Mouse (Mus musculus) MEL (cell line): ENCODE measurements around the gene Sla2. TPM values are rescaled to one million over a fixed set of nuclear protein-coding genes. Genes with fewer than 3 reads are reported as not detected.
"Not testable (repeated sequence)": the region's sequence is repeated elsewhere in the genome, so short reads cannot be mapped to it uniquely, and the experiment has no call there.

Experiments used
- DNase-seq: peaks from one replicate; pipeline ENCODE4 v3.0.0; 2011; ENCODE audit warnings: low read depth, low spot score
- H3K27ac ChIP-seq: 2 replicates; pipeline ENCODE4 v1.5.1; 2012; ENCODE audit warnings: low read depth, mild to moderate bottlenecking, control low read depth, low read length, moderate library complexity; ENCODE audit not compliant: control insufficient read depth
- H3K27me3 ChIP-seq, 2 experiments: fragments of 150-350 bp in 1 of 2; sonication (generic) in 1 of 2; 2 replicates each; pipeline ENCODE4 v1.6.1; 2012; ENCODE audit warnings: low read length in 2 of 2, mild to moderate bottlenecking in 2 of 2, improper control_type of control experiment in 1 of 2, moderate library complexity in 1 of 2; ENCODE audit not compliant: insufficient read depth in 2 of 2, control insufficient read depth in 1 of 2
- H3K36me3 ChIP-seq, 2 experiments: 2 replicates each; pipeline ENCODE4 v1.6.1; 2012 to 2014; ENCODE audit warnings: low read length in 2 of 2, improper control_type of control experiment in 1 of 2, inconsistent platforms in 1 of 2, mild to moderate bottlenecking in 1 of 2; ENCODE audit not compliant: insufficient read depth in 2 of 2, control insufficient read depth in 1 of 2
- H3K4me1 ChIP-seq, 2 experiments: fragments of 150-350 bp in 1 of 2; sonication (generic) in 1 of 2; 2 replicates each; pipeline ENCODE4 v1.6.1; 2012; ENCODE audit warnings: low read length in 2 of 2, improper control_type of control experiment in 1 of 2, mild to moderate bottlenecking in 1 of 2; ENCODE audit not compliant: insufficient read depth in 2 of 2, control insufficient read depth in 1 of 2
- H3K4me3 ChIP-seq, 2 experiments: fragments of 150-350 bp in 1 of 2; sonication (generic) in 1 of 2; 2 replicates each; pipeline ENCODE4 v1.5.1; 2012; ENCODE audit warnings: low read depth in 2 of 2, low read length in 2 of 2, mild to moderate bottlenecking in 2 of 2, moderate library complexity in 2 of 2, control low read depth in 1 of 2, improper control_type of control experiment in 1 of 2; ENCODE audit not compliant: control insufficient read depth in 1 of 2, insufficient read depth in 1 of 2
- H3K79me2 ChIP-seq: 2 replicates; pipeline ENCODE4 v1.6.1; 2012; ENCODE audit warnings: mild to moderate bottlenecking, low read length, moderate library complexity; ENCODE audit not compliant: control insufficient read depth, poor library complexity, insufficient read depth
- H3K9ac ChIP-seq: 2 replicates; pipeline ENCODE4 v1.6.1; 2012; ENCODE audit warnings: low read depth, mild to moderate bottlenecking, control low read depth, low read length, moderate library complexity; ENCODE audit not compliant: control insufficient read depth, poor library complexity, severe bottlenecking
- H3K9me3 ChIP-seq: fragments of 150-350 bp; sonication (generic); replicated peaks from 2 replicates; pipeline ENCODE4 v1.6.1; 2012; ENCODE audit warnings: mild to moderate bottlenecking, low read length, improper control_type of control experiment, moderate library complexity; ENCODE audit not compliant: insufficient read depth
- CTCF ChIP-seq, 3 experiments: IDR thresholded peaks in 2 of 3; conservative IDR thresholded peaks in 1 of 3; 2 replicates each; pipeline ENCODE4 v1.5.1; 2011 to 2012; ENCODE audit warnings: low read length in 3 of 3, low read depth in 2 of 3, mild to moderate bottlenecking in 2 of 3, improper control_type of control experiment in 1 of 3, inconsistent platforms in 1 of 3, mixed read lengths in 1 of 3, moderate library complexity in 1 of 3; ENCODE audit not compliant: control insufficient read depth in 1 of 3, insufficient read depth in 1 of 3, poor library complexity in 1 of 3, severe bottlenecking in 1 of 3
- ETS1 ChIP-seq: IDR thresholded peaks from 2 replicates; pipeline ENCODE4 v1.6.1; 2012; ENCODE audit warnings: low read depth, mild to moderate bottlenecking, inconsistent platforms, low read length, improper control_type of control experiment, moderate library complexity
- GABPA ChIP-seq: IDR thresholded peaks from 2 replicates; pipeline ENCODE4 v1.6.1; 2012; ENCODE audit warnings: low read depth, mild to moderate bottlenecking, inconsistent platforms, low read length, improper control_type of control experiment, moderate library complexity
- GATA1 ChIP-seq: IDR thresholded peaks from 2 replicates; pipeline ENCODE4 v1.6.1; 2011; ENCODE audit warnings: low read depth, low read length, improper control_type of control experiment
- HCFC1 ChIP-seq: IDR thresholded peaks from 2 replicates; pipeline ENCODE4 v1.6.1; 2012; ENCODE audit warnings: low read depth, mild to moderate bottlenecking, inconsistent platforms, low read length, improper control_type of control experiment, moderate library complexity
- JUND ChIP-seq: IDR thresholded peaks from 2 replicates; pipeline ENCODE4 v1.6.1; 2011; ENCODE audit warnings: low read depth, mild to moderate bottlenecking, improper control_type of control experiment, low read length
- MEF2A ChIP-seq: IDR thresholded peaks from 2 replicates; pipeline ENCODE4 v1.6.1; 2014; ENCODE audit warnings: low read depth, mild to moderate bottlenecking, inconsistent platforms, low read length, improper control_type of control experiment; ENCODE audit not compliant: poor library complexity, insufficient replicate concordance, severe bottlenecking; ENCODE audit errors: extremely low read depth
- MXI1 ChIP-seq: IDR thresholded peaks from 2 replicates; pipeline ENCODE4 v1.6.1; 2011; ENCODE audit warnings: mild to moderate bottlenecking, low read depth, low read length, improper control_type of control experiment
- MYC ChIP-seq: IDR thresholded peaks from 2 replicates; pipeline ENCODE4 v1.6.1; 2011; ENCODE audit warnings: low read depth, mild to moderate bottlenecking, low read length, improper control_type of control experiment, moderate library complexity
- NELFE ChIP-seq: IDR thresholded peaks from 2 replicates; pipeline ENCODE4 v1.6.1; 2011; ENCODE audit warnings: low read depth, low read length, improper control_type of control experiment
- POLR2A ChIP-seq, 2 experiments: IDR thresholded peaks; 2 replicates each; pipeline ENCODE4 v1.6.1; 2011 to 2012; ENCODE audit warnings: low read length in 2 of 2, mild to moderate bottlenecking in 2 of 2, control low read depth in 1 of 2, improper control_type of control experiment in 1 of 2, low read depth in 1 of 2, moderate library complexity in 1 of 2; ENCODE audit not compliant: control insufficient read depth in 1 of 2, insufficient read depth in 1 of 2, poor library complexity in 1 of 2
- RAD21 ChIP-seq: IDR thresholded peaks from 2 replicates; pipeline ENCODE4 v1.6.1; 2011; ENCODE audit warnings: mild to moderate bottlenecking, low read depth, low read length, improper control_type of control experiment
- SIN3A ChIP-seq: IDR thresholded peaks from 2 replicates; pipeline ENCODE4 v1.6.1; 2012; ENCODE audit warnings: low read length, improper control_type of control experiment, inconsistent platforms
- SMC3 ChIP-seq: IDR thresholded peaks from 2 replicates; pipeline ENCODE4 v1.6.1; 2011; ENCODE audit warnings: low read depth, low read length, improper control_type of control experiment
- TBP ChIP-seq: IDR thresholded peaks from 2 replicates; pipeline ENCODE4 v1.8.0; 2011; ENCODE audit warnings: low read depth, low read length, improper control_type of control experiment
- UBTF ChIP-seq: IDR thresholded peaks from 2 replicates; pipeline ENCODE4 v1.6.1; 2012; ENCODE audit warnings: low read depth, mild to moderate bottlenecking, inconsistent platforms, low read length, improper control_type of control experiment, moderate library complexity, borderline replicate concordance; ENCODE audit not compliant: insufficient read depth
- USF2 ChIP-seq, 2 experiments: IDR thresholded peaks; 2 replicates each; pipeline ENCODE4 v1.6.1; 2011 to 2012; ENCODE audit warnings: improper control_type of control experiment in 2 of 2, low read length in 2 of 2, borderline replicate concordance in 1 of 2, inconsistent platforms in 1 of 2, low read depth in 1 of 2, mild to moderate bottlenecking in 1 of 2; ENCODE audit not compliant: insufficient read depth in 1 of 2
- ZC3H11A ChIP-seq: IDR thresholded peaks from 2 replicates; pipeline ENCODE4 v1.6.1; 2012; ENCODE audit warnings: low read depth, mild to moderate bottlenecking, inconsistent platforms, low read length, improper control_type of control experiment
- ZNF384 ChIP-seq: IDR thresholded peaks from 2 replicates; pipeline ENCODE4 v1.6.1; 2012; ENCODE audit warnings: low read depth, mild to moderate bottlenecking, inconsistent platforms, low read length, improper control_type of control experiment
- polyA plus RNA-seq, 2 experiments: library from polyadenylated mRNA; stranded (reverse) in 1 of 2; unstranded in 1 of 2; fragments of >175 nt in 1 of 2; fragments of >200 nt in 1 of 2; gene quantifications; 2 replicates each; pipeline versions ENCODE4 v1.2.1 to v1.2.4; 2012; ENCODE audit warnings: low replicate concordance in 2 of 2, low read depth in 1 of 2; ENCODE audit not compliant: insufficient read length in 2 of 2, insufficient read depth in 1 of 2, missing spikeins in 1 of 2
- total RNA-seq: library from RNA; depleted of rRNA; stranded (reverse); fragments of 300-350 nt; gene quantifications from 2 replicates; pipeline ENCODE4 v1.2.3, GENCODE M21; 2012

Gene Sla2
- total and polyA plus RNA-seq, 3 experiments: 0.40 to 9.0 TPM; not detected in 1

DNA sequence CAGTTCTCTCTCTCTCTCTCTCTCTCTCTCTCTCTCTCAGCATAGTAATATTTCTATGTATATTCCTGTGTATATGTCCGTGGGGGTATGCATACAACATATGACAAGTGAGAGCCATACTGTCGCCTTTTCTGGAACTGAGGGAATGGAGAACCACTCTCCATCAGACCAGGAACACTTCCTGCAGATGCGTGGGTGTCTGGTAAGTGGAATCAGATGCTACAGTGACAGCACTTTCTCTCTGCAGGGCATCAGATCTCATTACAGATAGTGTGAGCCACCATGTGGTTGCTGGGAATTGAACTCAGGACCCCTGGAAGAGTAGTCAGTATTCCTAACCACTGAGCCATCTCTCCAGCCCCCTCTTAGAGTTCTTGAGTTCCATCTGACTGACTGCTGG is 1.5 kb upstream of the Sla2 start:
- Histone ChIP-seq H3K79me2 (no peaks in the 10 kb centered on the region), H3K27me3 (no peaks in the 10 kb centered on the region), H3K9ac (no peak overlapping the region)
- TF ChIP-seq HCFC1: no peak
- TF ChIP-seq POLR2A (IDR thresholded peaks at IDR 0.05; ENCODE audit: control insufficient read depth in 1 of 2, insufficient read depth in 1 of 2, low read depth in 1 of 2, low read length in 2 of 2, poor library complexity in 1 of 2): no peak
- no peak for TF ChIP-seq MYC
- TF ChIP-seq SIN3A: no peak
- no peak for TF ChIP-seq USF2 (IDR thresholded peaks at IDR 0.05; ENCODE audit: borderline replicate concordance in 1 of 2, insufficient read depth in 1 of 2, low read depth in 1 of 2, low read length in 2 of 2)
- no peak for TF ChIP-seq ZNF384
- no peak for TF ChIP-seq MEF2A
- no peak for TF ChIP-seq MXI1
- no peak for TF ChIP-seq ETS1
- TF ChIP-seq NELFE: no peak
- no peak for TF ChIP-seq TBP
- TF ChIP-seq CTCF (IDR thresholded peaks at IDR 0.05 in 2 of 3, conservative IDR thresholded peaks at IDR 0.05 in 1 of 3; ENCODE audit: control insufficient read depth in 1 of 3, insufficient read depth in 1 of 3, low read depth in 2 of 3, low read length in 3 of 3, poor library complexity in 1 of 3, severe bottlenecking in 1 of 3): no peak
- no peak for TF ChIP-seq JUND
- TF ChIP-seq, all 39 proteins: peak for 0
- H3K4me1 ChIP-seq: peaks cover 0 to 29% of the 10 kb centered on the region in 2 experiments; a peak in 3 of 4 replicates
- H3K27ac ChIP-seq: no peak overlapping the region
- DNase-seq: no peak
- H3K4me3 ChIP-seq: no peak overlapping the region
- no peaks in the 10 kb centered on the region for H3K9me3 ChIP-seq
- H3K36me3 ChIP-seq: peaks cover 0 to 7% of the 10 kb centered on the region in 2 experiments; a peak in 2 of 4 replicates

DNA sequence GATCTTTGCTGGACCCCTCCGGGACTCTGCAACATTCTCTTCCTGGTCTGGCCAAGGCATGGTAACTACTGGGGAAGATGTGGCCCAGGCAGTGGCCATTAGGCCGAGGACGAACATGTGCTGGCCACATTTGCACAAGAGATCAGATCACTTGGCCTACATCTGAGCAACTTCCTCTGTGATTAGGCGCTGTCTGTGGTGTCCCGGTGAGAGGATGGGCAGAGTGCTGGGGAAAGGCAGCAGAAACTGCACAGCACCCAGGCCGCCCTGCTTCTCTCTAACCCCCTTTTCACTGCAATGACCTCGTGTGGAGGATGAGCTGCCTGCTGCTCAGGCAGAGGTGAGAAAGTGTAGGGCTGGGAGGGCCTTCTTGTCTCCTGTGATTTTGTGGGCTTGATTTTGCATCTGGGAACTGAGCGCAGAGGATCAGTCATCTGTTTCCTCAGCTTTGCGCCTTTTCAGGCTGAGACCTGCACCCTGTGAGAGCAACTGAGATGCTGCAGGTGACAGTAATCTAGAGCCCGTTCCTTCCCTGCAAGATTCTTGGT is 834 bp downstream of the Sla2 start:
- Histone ChIP-seq H3K79me2 (no peaks in the 10 kb centered on the region), H3K4me3 (no peak overlapping the region), H3K27ac (no peak overlapping the region), H3K36me3 (peaks cover 0 to 9% of the 10 kb centered on the region in 2 experiments; a peak in 2 of 4 replicates), H3K9ac (no peak overlapping the region), H3K4me1 (peaks cover 2 to 39% of the 10 kb centered on the region in 2 experiments; a peak in 3 of 4 replicates), H3K9me3 (no peaks in the 10 kb centered on the region), H3K27me3 (no peaks in the 10 kb centered on the region)
- DNase-seq: no peak
- TF ChIP-seq UBTF (no peak), RAD21 (no peak), MXI1 (no peak), POLR2A (IDR thresholded peaks at IDR 0.05; ENCODE audit: control insufficient read depth in 1 of 2, insufficient read depth in 1 of 2, low read depth in 1 of 2, low read length in 2 of 2, poor library complexity in 1 of 2) (no peak), GATA1 (no peak), ZNF384 (no peak), ZC3H11A (no peak), MYC (no peak), SMC3 (no peak), GABPA (no peak), SIN3A (no peak)

DNA sequence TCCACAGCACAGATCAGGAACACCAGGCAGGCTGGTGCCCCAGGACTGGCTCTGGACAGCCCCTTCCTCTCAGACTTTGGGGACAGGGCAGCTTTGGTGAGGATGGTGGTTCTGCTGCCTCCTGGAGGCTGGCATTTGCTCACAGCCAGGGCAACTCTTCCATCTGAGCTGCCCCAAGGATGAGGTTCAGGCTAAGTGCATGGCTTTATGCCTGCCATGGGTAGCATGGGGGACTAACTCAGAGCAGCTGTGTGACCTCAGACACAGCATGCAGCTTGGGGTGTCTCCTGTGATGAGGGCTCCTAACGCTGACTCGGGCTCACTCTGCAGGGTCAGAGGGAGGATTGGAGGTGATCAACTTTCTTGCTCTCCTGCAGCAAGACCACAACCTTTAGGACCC is 1.3 kb downstream of the Sla2 start:
- not testable (repeated sequence) for H3K9me3 ChIP-seq, H3K9ac ChIP-seq, H3K79me2 ChIP-seq, H3K27ac ChIP-seq, DNase-seq, H3K4me3 ChIP-seq, H3K36me3 ChIP-seq, H3K27me3 ChIP-seq
- peaks cover 2 to 39% of the 10 kb centered on the region in 2 experiments; a peak in 3 of 4 replicates for H3K4me1 ChIP-seq
